Mouse (Mus musculus) stomach, postnatal 0 days (tissue): ENCODE measurements around the gene Cited2. TPM values are rescaled to one million over a fixed set of nuclear protein-coding genes. Genes with fewer than 3 reads are reported as not detected.
A peak's percentile ranks its signal among the peaks of the same experiment; 100 is the strongest.

Experiments
- ATAC-seq: fragments of 200-750 bp; cut with Nextera tagmentation; 2 replicates; pipeline ENCODE4 v1.8.0; 2017; ENCODE audit not compliant: low FRiP score, low TSS enrichment
- DNase-seq: peaks from one replicate; pipeline ENCODE4 v3.0.0-alpha.2; 2016; ENCODE audit warnings: low spot score
- H3K27ac ChIP-seq: fragments of 300-500 bp; sonication (generic); replicated peaks from 2 replicates; pipeline ENCODE4 v1.5.1; 2014; ENCODE audit warnings: mild to moderate bottlenecking, control low read depth
- H3K27me3 ChIP-seq: fragments of 300-500 bp; sonication (generic); 2 replicates; pipeline ENCODE4 v1.6.1; 2014; ENCODE audit warnings: low read length; ENCODE audit not compliant: control insufficient read depth, insufficient read depth
- H3K36me3 ChIP-seq: fragments of 300-500 bp; sonication (generic); 2 replicates; pipeline ENCODE4 v1.6.1; 2014; ENCODE audit warnings: low read length, mixed read lengths; ENCODE audit not compliant: control insufficient read depth, insufficient read depth
- H3K4me1 ChIP-seq: fragments of 300-500 bp; sonication (generic); replicated peaks from 2 replicates; pipeline ENCODE4 v1.6.1; 2014; ENCODE audit warnings: antibody characterized with exemption; ENCODE audit not compliant: control insufficient read depth, insufficient read depth
- H3K4me2 ChIP-seq: fragments of 300-500 bp; sonication (generic); replicated peaks from 2 replicates; pipeline ENCODE4 v1.6.1; 2014; ENCODE audit warnings: low read depth, mild to moderate bottlenecking, control low read depth, moderate library complexity
- H3K4me3 ChIP-seq: fragments of 300-500 bp; sonication (generic); 2 replicates; pipeline ENCODE4 v1.5.1; 2014; ENCODE audit warnings: low read depth, low read length, control low read depth
- H3K9ac ChIP-seq: fragments of 300-500 bp; sonication (generic); 2 replicates; pipeline ENCODE4 v1.6.1; 2014; ENCODE audit warnings: mild to moderate bottlenecking, low read length, control low read depth, mixed read lengths
- H3K9me3 ChIP-seq: fragments of 300-500 bp; sonication (generic); 2 replicates; pipeline ENCODE4 v1.6.1; 2016; ENCODE audit warnings: low read length; ENCODE audit not compliant: control insufficient read depth
- CTCF ChIP-seq: IDR thresholded peaks from 2 replicates; pipeline ENCODE4 v1.5.1; 2016; ENCODE audit warnings: antibody characterized with exemption, low read depth, mild to moderate bottlenecking, moderate library complexity
- EP300 ChIP-seq: optimal IDR thresholded peaks from 2 replicates; pipeline ENCODE3; 2016; ENCODE audit warnings: antibody characterized with exemption
- WGBS: fragments of 180-500 bp; shearing (Covaris S2); extraction: QIAGEN DNeasy Blood & Tissue Kit; methylation state at CpG from one replicate; pipeline ENCODE4 v1.1.7; 2014; 5-methylcytosine and 5-hydroxymethylcytosine counted together
- polyA plus RNA-seq: library from polyadenylated mRNA; unstranded; fragments of >200 nt; fragmentation: Nextera tagmentation; extraction: Ambion mirVana; gene quantifications from 2 replicates; pipeline ENCODE4 v1.2.1, GENCODE M21; 2015

The Cited2 gene
- polyA plus RNA-seq, 1 experiment from 2014 or later, result 33.0 TPM

GRCm38 (mm10) chr10:17720891-17721601 lies 2.0 kb upstream of the Cited2 start:
- H3K9ac ChIP-seq, result no peak overlapping the region
- H3K9me3 ChIP-seq, result no peaks in the 10 kb centered on the region
- H3K36me3 ChIP-seq, result no peaks in the 10 kb centered on the region
- H3K4me3 ChIP-seq, result peak overlapping the region; percentile 95; the same call in 1 of the 2 replicates
- 52% methylated on average over 8 of the region's 8 CpGs for WGBS
- ATAC-seq (no peak), DNase-seq (no peak)
- TF ChIP-seq EP300 (no peak), CTCF (no peak)
- no peaks in the 10 kb centered on the region for H3K4me1 ChIP-seq
- peak overlapping the region; percentile 84 for H3K4me2 ChIP-seq
- H3K27ac ChIP-seq, result no peak overlapping the region
- H3K27me3 ChIP-seq, result no peaks in the 10 kb centered on the region

DNA sequence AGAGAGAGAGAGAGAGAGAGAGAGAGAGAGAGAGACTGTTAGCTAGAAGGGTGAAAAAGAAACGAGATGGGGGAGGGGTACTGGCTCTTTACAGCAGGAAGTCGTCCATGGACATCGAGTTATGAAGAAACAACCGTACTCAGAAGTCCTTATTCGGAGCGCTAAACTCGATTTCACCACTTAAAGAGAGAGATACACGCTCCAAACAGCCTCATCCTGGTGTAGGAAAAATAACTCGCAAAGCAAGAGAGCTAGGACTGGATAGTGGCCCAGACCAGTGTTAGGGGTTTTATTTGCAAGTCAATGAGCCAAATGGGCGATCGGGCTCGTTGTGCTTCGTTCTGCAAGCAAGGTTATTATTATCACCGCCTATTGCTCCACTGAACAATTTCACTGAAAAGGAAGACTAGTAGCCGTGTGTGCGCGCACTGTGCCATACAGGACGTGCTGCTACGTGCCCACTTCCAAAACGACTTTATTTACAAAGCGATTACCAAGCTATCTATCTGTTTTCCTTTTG lies 1.4 kb upstream of the Cited2 start:
- Histone ChIP-seq H3K36me3 (no peaks in the 10 kb centered on the region), H3K27ac (peak overlapping the region; percentile 98), H3K4me3 (peak overlapping the region; percentile 95), H3K27me3 (no peaks in the 10 kb centered on the region), H3K4me2 (peak overlapping the region; percentile 84), H3K4me1 (no peaks in the 10 kb centered on the region), H3K9ac (peak overlapping the region; percentile 93), H3K9me3 (no peaks in the 10 kb centered on the region)
- DNase-seq (no peak), ATAC-seq (no peak; the same call in 1 of the 2 replicates)
- 1% methylated on average over 21 of the region's 21 CpGs for WGBS
- TF ChIP-seq EP300, result no peak
- no peak for TF ChIP-seq CTCF

DNA sequence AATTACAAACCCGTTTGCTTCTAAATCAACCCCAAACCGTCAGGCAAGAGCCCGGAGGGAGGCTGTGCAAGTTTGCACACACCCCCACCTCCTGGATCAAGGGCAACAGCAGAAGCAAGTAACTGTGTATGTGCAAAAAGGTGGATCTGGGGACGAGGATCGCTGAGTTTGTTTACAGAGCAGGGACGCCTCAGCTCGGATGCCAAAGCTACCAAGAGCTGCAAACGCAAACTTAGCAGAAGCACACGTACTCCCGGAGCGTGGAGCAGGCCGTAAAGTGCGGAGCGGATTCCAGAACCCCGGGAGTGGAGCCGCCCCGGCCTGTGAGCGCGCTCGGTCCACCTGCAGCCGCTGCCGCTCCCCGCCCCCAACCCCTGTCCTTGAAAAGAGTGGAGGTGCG lies 860 bp upstream of the Cited2 start:
- ATAC-seq, result peak; percentile 82
- 0% methylated on average over 24 of the region's 24 CpGs for whole genome bisulfite sequencing
- no peaks in the 10 kb centered on the region; the same call in 1 of the 2 replicates for H3K4me1 ChIP-seq

GRCm38 (mm10) chr10:17723421-17723841 lies 413 bp downstream of the Cited2 start:
- DNase-seq (no peak), ATAC-seq (peak; percentile 59)
- Histone ChIP-seq H3K9ac (peak overlapping the region; percentile 93), H3K9me3 (no peaks in the 10 kb centered on the region), H3K27ac (peak overlapping the region; percentile 98), H3K4me3 (peak overlapping the region; percentile 95), H3K4me2 (peak overlapping the region; percentile 84), H3K36me3 (no peaks in the 10 kb centered on the region), H3K27me3 (no peaks in the 10 kb centered on the region), H3K4me1 (no peaks in the 10 kb centered on the region; the same call in 1 of the 2 replicates)
- WGBS, result under 1% methylated on average over 30 of the region's 30 CpGs
- no peak for TF ChIP-seq EP300
- no peak for TF ChIP-seq CTCF

More for the DNA sequence above, 860 bp upstream of the Cited2 start:
- DNase-seq, result peak; percentile 95
- Histone ChIP-seq H3K36me3 (no peaks in the 10 kb centered on the region), H3K9ac (peak overlapping the region; percentile 93), H3K9me3 (no peaks in the 10 kb centered on the region), H3K4me2 (peak overlapping the region; percentile 84), H3K27me3 (no peaks in the 10 kb centered on the region), H3K4me3 (peak overlapping the region; percentile 95), H3K27ac (peak overlapping the region; percentile 98)
- TF ChIP-seq EP300 (peak; percentile 84), CTCF (peak; percentile 58)

- peak overlapping the region; percentile 98 for H3K27ac ChIP-seq
- peak overlapping the region; percentile 93 for H3K9ac ChIP-seq
- H3K4me1 ChIP-seq, result no peaks in the 10 kb centered on the region; the same call in 1 of the 2 replicates
- H3K9me3 ChIP-seq, result no peaks in the 10 kb centered on the region
- peak overlapping the region; percentile 95 for H3K4me3 ChIP-seq
- peak; percentile 33 for ATAC-seq
- H3K27me3 ChIP-seq, result no peaks in the 10 kb centered on the region
- TF ChIP-seq EP300 (peak; percentile 6), CTCF (peak; percentile 67)
- peak overlapping the region; percentile 84 for H3K4me2 ChIP-seq
- under 1% methylated on average over 60 of the region's 65 CpGs for WGBS
- H3K36me3 ChIP-seq, result no peaks in the 10 kb centered on the region
- DNase-seq, result peak; percentile 85
These were observed 1.1 kb downstream of the Cited2 start for GRCm38 (mm10) chr10:17723871-17724741.
